Comparison of ENCODE assay signal across 14 mouse cellular contexts in the genomic region with DNA sequence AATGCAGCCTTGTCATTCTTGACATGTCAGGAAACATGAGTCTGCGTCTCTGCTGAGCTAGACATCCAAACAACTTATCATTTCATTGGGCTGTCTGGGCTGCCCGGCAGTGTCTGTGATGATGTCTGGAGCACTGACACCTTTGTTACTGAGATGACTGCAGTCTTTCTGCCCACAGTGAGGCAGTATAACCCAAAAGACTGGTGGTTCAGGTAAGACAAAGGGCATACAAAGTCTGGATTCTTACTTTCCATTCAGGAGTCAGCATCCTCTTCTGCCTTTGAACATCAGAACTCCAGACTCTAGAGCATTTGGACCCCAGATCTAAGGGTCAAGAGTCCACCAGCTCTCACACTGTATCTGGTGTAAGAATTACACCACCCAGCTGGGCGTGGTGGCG. TPM values are rescaled to one million over a fixed set of nuclear protein-coding genes. Genes with fewer than 3 reads are reported as not detected.
DNase-seq lines count a peak whose midpoint lies in the region; ATAC-seq and TF ChIP-seq lines count a peak whose summit lies in the region.
"Had no signal": no experiment of that assay in that cellular context is flagged by ENCODE, and none has a peak within 500 bp of the region (broad histone marks: within the 10 kb centered on the region; RNA-seq: fewer than 3 reads in every experiment).

No protein-coding gene starts in this region.

- peaks cover 7% of the 10 kb centered on the region; the same call in 1 of the 2 replicates for H3K4me1 ChIP-seq in olfactory bulb, adult 2 months (ENCODE audit: control insufficient read depth, insufficient read depth, low read length)
- H3K4me1 ChIP-seq: hindbrain, embryonic 12.5 days had no signal

- H3K27ac ChIP-seq in layer of hippocampus, adult 2 months: no peak overlapping the region
- H3K27ac ChIP-seq in olfactory bulb, adult 2 months (ENCODE audit: insufficient read depth, low read depth, low read length): peak overlapping the region; percentile 47; the same call in 1 of the 2 replicates
- H3K27ac ChIP-seq: hindbrain, embryonic 12.5 days had no signal

- peak; percentile 56 for TF ChIP-seq CTCF in layer of hippocampus, adult 2 months (conservative IDR thresholded peaks at IDR 0.05)
- TF ChIP-seq CTCF in olfactory bulb, adult 2 months (IDR thresholded peaks at IDR 0.05; ENCODE audit: insufficient read depth, low read depth, low read length): no peak

- no peak for TF ChIP-seq POLR2A in olfactory bulb, adult 2 months (IDR thresholded peaks at IDR 0.05; ENCODE audit: insufficient read depth, low read depth, low read length)

- no peak for DNase-seq in layer of hippocampus, adult 2 months (ENCODE audit: low spot score in 2 of 2)
- DNase-seq in layer of hippocampus, adult 9-10 months (ENCODE audit: low spot score): no peak
- no peak for DNase-seq in cerebellum, adult 9-11 months
- no peak for DNase-seq in adrenal gland, postnatal 10 days
- DNase-seq: cerebellum, adult 11 months; layer of hippocampus, postnatal 36 days; lung, postnatal 14 days had no signal

- peak; percentile 72 for ATAC-seq in CD4-positive, CD25-positive, alpha-beta regulatory T cell, adult 4 months
- ATAC-seq in activated CD4-positive, CD25-positive, alpha-beta regulatory T cell, adult 4 months: peak; percentile 46
- ATAC-seq in monocyte, adult 5-6 weeks (replicated peaks; ENCODE audit: insufficient number of reproducible peaks, low FRiP score, low TSS enrichment, poor library complexity, severe bottlenecking): no peak

- 72% methylated on average over 4 of the region's 4 CpGs for WGBS in olfactory bulb, adult 2 months

- no peak overlapping the region for H3K4me3 ChIP-seq in layer of hippocampus, adult 2 months
- H3K4me3 ChIP-seq in olfactory bulb, adult 2 months (ENCODE audit: insufficient read depth, low read depth, low read length): no peak overlapping the region
- H3K4me3 ChIP-seq: erythroblast, embryonic 14.5 days; hindbrain, embryonic 12.5 days had no signal

RNA-seq across cellular contexts. Expression of a gene that starts 27.5 kb away (rescaled TPM):
- 10 to 100 TPM; 17.9 to 20.6 TPM for total RNA-seq in layer of hippocampus, adult 2 months (2021)
- polyA plus RNA-seq in CD4-positive, CD25-positive, alpha-beta regulatory T cell, adult 4 months (2017; shearing (Covaris generic)): 1 to 10 TPM; 1.2 to 2.4 TPM
- polyA plus RNA-seq in activated CD4-positive, CD25-positive, alpha-beta regulatory T cell, adult 4 months (2017; shearing (Covaris generic)): under 1 TPM; 0.38 to 0.75 TPM
- not detected in 2 replicates for polyA plus RNA-seq in olfactory bulb, adult 2 months (2012; ENCODE audit: insufficient read depth, insufficient read length, low replicate concordance, missing spikeins)
- total RNA-seq in monocyte, adult 5-6 weeks (2017): 0.29 TPM in 1 of 3 replicates, not detected in the others
- 10 to 100 TPM; 11.8 to 12.1 TPM for total RNA-seq in adrenal gland, postnatal 10 days (2021)

RNA-seq across cellular contexts. Expression of a gene that starts 39.8 kb away (rescaled TPM):
- total RNA-seq in layer of hippocampus, adult 2 months (2021): not detected
- not detected for polyA plus RNA-seq in CD4-positive, CD25-positive, alpha-beta regulatory T cell, adult 4 months (2017; shearing (Covaris generic))
- not detected for polyA plus RNA-seq in activated CD4-positive, CD25-positive, alpha-beta regulatory T cell, adult 4 months (2017; shearing (Covaris generic))
- not detected in 2 replicates for polyA plus RNA-seq in olfactory bulb, adult 2 months (2012; ENCODE audit: insufficient read depth, insufficient read length, low replicate concordance, missing spikeins)
- total RNA-seq in monocyte, adult 5-6 weeks (2017): not detected in 3 replicates
- total RNA-seq in adrenal gland, postnatal 10 days (2021): not detected
- total RNA-seq: gastrocnemius, postnatal 4 days; layer of hippocampus, postnatal 36 days had no signal
- polyA plus RNA-seq: erythroblast, embryonic 14.5 days; hindbrain, embryonic 12.5 days had no signal

RNA-seq across cellular contexts. Expression of a gene that starts 45.6 kb away (rescaled TPM):
- 10 to 100 TPM; 61.2 to 73.0 TPM for total RNA-seq in layer of hippocampus, adult 2 months (2021)
- polyA plus RNA-seq in CD4-positive, CD25-positive, alpha-beta regulatory T cell, adult 4 months (2017; shearing (Covaris generic)): 10 to 100 TPM; 45.0 to 63.7 TPM
- polyA plus RNA-seq in activated CD4-positive, CD25-positive, alpha-beta regulatory T cell, adult 4 months (2017; shearing (Covaris generic)): 10 to 100 TPM; 43.2 to 55.5 TPM
- not detected in 2 replicates for polyA plus RNA-seq in olfactory bulb, adult 2 months (2012; ENCODE audit: insufficient read depth, insufficient read length, low replicate concordance, missing spikeins)
- 96.6 to 130 TPM (median 98.1 TPM) in 3 replicates for total RNA-seq in monocyte, adult 5-6 weeks (2017)
- total RNA-seq in adrenal gland, postnatal 10 days (2021): 10 to 100 TPM; 42.2 to 46.8 TPM
